Mouse (Mus musculus): ENCODE measurements around the gene Itgb6. TPM values are rescaled to one million over a fixed set of nuclear protein-coding genes. Genes with fewer than 3 reads are reported as not detected.

The Itgb6 gene
- 0.04 TPM in 1 of 2 replicates, not detected in the other for polyA plus RNA-seq (2012)

DNA sequence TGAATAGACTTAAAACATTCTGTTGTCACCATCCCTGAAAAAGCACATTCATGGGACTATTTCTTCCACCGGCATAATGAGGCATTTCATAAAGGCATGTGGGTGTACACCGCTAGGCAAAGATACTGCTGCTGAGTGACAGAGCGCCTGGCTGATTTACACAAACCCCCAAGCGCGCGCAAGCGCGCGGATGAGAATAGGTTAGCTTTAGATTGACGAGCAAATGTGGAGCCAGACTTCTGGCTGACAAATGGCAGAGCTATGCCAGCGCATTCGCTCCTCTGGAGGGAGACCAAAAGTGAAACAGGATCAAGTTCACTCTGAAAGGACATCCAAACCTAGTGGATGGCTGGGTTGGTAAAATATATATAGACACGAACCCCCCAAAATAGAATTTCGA lies at the start of gene Itgb6:
Itgb6 (minus strand) TSS at position 130 of the 400 bp plus-strand sequence.

DNA sequence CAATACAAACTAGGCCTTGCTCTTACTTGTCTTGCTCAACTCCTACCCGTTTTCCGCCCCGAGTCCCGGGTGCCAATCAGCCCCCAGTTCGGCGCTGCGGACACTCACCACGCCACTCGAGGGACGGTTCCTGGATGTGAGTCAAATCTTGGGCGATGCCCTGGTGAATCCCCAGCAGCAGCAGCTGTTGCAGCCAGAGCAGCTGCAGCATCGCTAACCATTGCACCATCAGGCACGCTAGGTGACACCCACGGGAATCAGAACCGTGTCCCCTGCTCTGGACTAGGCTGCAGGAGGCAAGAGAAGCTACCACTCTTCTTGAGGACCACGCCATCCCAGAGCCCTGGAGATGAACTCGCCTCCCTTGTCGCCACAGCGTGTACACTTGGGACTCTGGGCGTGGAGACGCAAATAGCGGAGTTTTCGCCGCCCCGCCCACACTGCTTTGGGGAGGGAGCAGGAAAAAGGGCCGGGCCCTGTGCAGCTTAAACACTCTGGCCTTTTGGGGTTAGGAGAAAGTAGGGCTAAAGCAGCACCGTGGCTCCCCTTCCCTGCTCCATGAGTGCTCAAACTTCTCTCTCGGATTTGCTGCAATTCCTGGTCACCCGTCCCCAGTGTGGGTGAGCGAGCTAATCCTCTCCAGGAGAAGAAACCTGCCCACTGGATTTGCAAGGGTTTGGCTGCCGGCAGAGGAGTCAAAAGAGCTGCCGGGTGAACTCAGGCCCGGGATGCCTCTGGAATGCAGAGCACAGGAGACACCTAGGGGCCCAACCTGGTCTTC lies 169.4 kb downstream of the Itgb6 start, which contains the start of gene Pla2r1:
Pla2r1 (minus strand) TSS at position 407 of the 781 bp plus-strand sequence.

Other genes with a start within 250 kb of the Itgb6 start
- 0.01 TPM in 1 of 2 replicates, not detected in the other for gene Pla2r1, start 169.3 kb downstream of the Itgb6 start, polyA plus RNA-seq (2012)
- 33.4 and 40.9 TPM in 2 replicates for gene Rbms1, start 240.5 kb upstream of the Itgb6 start, polyA plus RNA-seq (2012)